Mouse (Mus musculus) heart, embryonic 12.5 days (tissue): Measurements from ENCODE around the gene Lsm5. TPM values are rescaled to one million over a fixed set of nuclear protein-coding genes. Genes with fewer than 3 reads are reported as not detected.

Experiments used
- ATAC-seq: fragments of 200-750 bp; cut with Nextera tagmentation; 2 replicates; pipeline ENCODE4 v1.8.0; 2017; ENCODE audit warnings: moderate TSS enrichment, moderate library complexity; ENCODE audit not compliant: insufficient number of reproducible peaks, low FRiP score
- H3K27ac ChIP-seq: fragments of 300-500 bp; sonication (generic); 2 replicates; pipeline ENCODE4 v1.5.1; 2016; ENCODE audit warnings: mild to moderate bottlenecking, moderate library complexity; ENCODE audit not compliant: poor library complexity, severe bottlenecking
- H3K27me3 ChIP-seq: fragments of 300-500 bp; sonication (generic); replicated peaks from 2 replicates; pipeline ENCODE4 v1.6.1; 2016; ENCODE audit warnings: mild to moderate bottlenecking, moderate library complexity
- H3K36me3 ChIP-seq: fragments of 300-500 bp; sonication (generic); 2 replicates; pipeline ENCODE4 v1.6.1; 2016; ENCODE audit warnings: mild to moderate bottlenecking, moderate library complexity
- H3K4me1 ChIP-seq: fragments of 300-500 bp; sonication (generic); replicated peaks from 2 replicates; pipeline ENCODE4 v1.6.1; 2016; ENCODE audit warnings: mild to moderate bottlenecking
- H3K4me2 ChIP-seq: fragments of 300-500 bp; sonication (generic); 2 replicates; pipeline ENCODE4 v1.6.1; 2016; ENCODE audit warnings: mild to moderate bottlenecking, moderate library complexity
- H3K4me3 ChIP-seq: fragments of 300-500 bp; sonication (generic); 2 replicates; pipeline ENCODE4 v1.5.1; 2016; ENCODE audit warnings: mild to moderate bottlenecking
- H3K9ac ChIP-seq: fragments of 300-500 bp; sonication (generic); 2 replicates; pipeline ENCODE4 v1.6.1; 2016; ENCODE audit warnings: mild to moderate bottlenecking, moderate library complexity
- H3K9me3 ChIP-seq: fragments of 300-500 bp; sonication (generic); replicated peaks from 2 replicates; pipeline ENCODE4 v1.6.1; 2016; ENCODE audit warnings: mild to moderate bottlenecking, moderate library complexity
- WGBS: fragments of 180-500 bp; shearing (Covaris S2); methylation state at CpG from one replicate; pipeline ENCODE4 v1.1.7; 2016; 5-methylcytosine and 5-hydroxymethylcytosine counted together
- polyA plus RNA-seq: library from polyadenylated mRNA; unstranded; fragments of >200 nt; fragmentation: Nextera tagmentation; extraction: Ambion mirVana; gene quantifications from 2 replicates; pipeline ENCODE4 v1.2.1, GENCODE M21; 2016

Lsm5 gene
- 97.4 and 101 TPM in 2 replicates for polyA plus RNA-seq

DNA sequence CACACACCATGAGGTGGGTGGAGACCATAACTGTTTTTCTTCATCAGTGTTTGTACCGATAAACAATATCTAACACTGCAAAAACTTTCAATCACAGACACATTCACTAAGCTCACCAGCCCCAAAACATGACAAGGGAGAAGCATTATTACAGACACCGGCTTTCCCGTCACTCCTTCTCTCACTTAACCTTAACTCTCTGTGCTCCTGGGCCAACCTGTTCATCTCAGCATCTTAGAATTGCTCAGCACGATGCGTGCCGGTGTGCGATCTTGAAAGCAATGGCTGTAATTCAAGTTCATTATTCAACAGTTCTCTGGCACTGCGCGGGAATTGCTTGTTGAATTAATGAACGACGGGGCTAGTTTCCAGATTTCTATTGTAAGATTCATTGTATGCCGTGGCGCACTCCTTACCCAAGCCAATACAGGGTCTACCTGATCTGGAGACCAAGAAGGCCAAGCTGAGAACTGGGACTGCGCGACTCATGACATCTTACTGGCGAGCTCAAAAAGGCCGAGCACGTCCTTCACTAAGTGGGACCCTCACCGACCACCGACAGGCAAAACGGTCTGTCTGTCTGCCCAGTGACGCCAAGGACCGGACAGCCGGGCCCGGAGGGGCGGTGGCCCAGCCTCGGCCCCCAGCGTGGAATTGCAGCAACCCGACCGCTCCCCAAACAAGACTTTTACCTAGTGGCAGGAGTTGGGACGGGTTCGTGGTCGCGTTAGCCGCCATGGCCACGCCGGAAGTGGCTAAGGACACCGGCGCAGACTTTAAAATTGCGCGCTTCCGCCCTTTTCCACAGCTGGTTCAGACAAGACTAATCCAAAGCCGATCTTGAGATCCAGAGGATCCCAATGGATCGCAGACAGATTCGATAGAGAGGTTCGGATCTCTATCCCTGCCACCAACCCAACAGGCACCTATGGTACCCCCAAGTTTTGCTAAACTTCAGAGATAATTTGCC, at the start of gene Lsm5:
Lsm5 (minus strand) TSS at position 780 of the 970 bp plus-strand sequence.
- Histone ChIP-seq H3K27ac (0 out of 2 replicates have a peak within 1 kb of the TSS, but pooled peaks have one; percentile 56), H3K27me3 (no peaks in the 10 kb centered on the region), H3K4me1 (peaks cover 3% of the 10 kb centered on the region), H3K9me3 (no peaks in the 10 kb centered on the region), H3K4me3 (peak within 1 kb of the TSS; percentile 100), H3K9ac (peak within 1 kb of the TSS; percentile 92), H3K4me2 (peak within 1 kb of the TSS; percentile 96), H3K36me3 (no peaks in the 10 kb centered on the region)
- under 1% methylated on average over 46 of the region's 46 CpGs for WGBS
- ATAC-seq, result peak; percentile 84

DNA sequence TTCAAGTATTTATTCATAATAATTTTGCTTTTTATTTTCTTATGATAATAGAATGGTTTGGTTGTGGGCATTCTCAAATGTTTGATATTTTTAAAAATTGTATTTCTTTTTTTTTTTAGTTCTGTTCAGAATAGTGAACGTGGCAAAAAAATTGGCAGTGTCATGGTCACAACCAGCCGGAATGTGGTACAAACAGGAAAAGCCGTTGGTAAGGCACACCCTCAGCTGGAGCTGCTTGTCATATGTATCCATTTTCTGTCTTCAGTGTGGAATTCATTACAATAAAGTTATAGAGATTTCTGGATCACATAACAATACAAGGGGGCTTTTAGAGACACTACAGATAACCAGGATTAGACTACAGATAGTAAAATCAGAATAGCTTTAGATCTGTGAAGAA, 49.2 kb upstream of the Lsm5 start:
- Histone ChIP-seq H3K9ac (no peak overlapping the region), H3K4me3 (no peak overlapping the region), H3K9me3 (no peaks in the 10 kb centered on the region), H3K36me3 (peaks cover 45% of the 10 kb centered on the region), H3K4me1 (no peaks in the 10 kb centered on the region), H3K27ac (no peak overlapping the region), H3K4me2 (no peak overlapping the region), H3K27me3 (no peaks in the 10 kb centered on the region)
- 89% methylated on average over 3 of the region's 3 CpGs for WGBS
- no peak for ATAC-seq

DNA sequence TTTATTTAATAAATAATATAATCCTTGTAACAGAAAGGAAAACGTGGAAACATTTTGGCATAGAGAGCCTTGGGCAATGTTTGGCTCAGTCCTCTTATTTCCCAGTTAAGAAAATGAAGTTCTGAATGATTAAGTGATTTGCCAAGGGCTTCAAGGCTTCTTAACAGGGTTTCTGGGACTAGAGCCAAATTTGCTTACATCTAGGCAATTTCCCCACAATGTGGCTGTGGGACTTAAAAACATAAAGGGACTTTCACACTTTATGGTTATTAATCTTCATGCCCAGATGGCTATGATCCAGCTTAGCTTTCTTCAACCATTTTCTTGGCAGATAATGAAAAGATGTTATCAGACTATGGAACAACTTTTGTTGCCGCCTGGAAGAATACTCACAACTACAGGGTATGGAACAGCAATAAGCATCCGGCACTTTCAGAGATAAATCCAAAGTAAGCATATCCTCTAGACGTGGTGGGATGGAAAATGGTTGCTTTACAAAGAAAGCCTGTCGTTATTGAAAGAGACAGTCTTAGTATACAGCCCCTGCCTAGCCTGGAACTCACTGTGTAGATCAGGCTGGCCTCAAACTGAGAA, 41.5 kb upstream of the Lsm5 start:
- H3K36me3 ChIP-seq, result peaks cover 21% of the 10 kb centered on the region
- no peaks in the 10 kb centered on the region for H3K4me1 ChIP-seq
- WGBS, result 73% methylated on average over 5 of the region's 5 CpGs
- no peaks in the 10 kb centered on the region for H3K9me3 ChIP-seq
- no peaks in the 10 kb centered on the region for H3K27me3 ChIP-seq
- H3K9ac ChIP-seq, result no peak overlapping the region
- no peak overlapping the region for H3K4me3 ChIP-seq
- H3K4me2 ChIP-seq, result no peak overlapping the region
- H3K27ac ChIP-seq, result no peak overlapping the region
- no peak for ATAC-seq

DNA sequence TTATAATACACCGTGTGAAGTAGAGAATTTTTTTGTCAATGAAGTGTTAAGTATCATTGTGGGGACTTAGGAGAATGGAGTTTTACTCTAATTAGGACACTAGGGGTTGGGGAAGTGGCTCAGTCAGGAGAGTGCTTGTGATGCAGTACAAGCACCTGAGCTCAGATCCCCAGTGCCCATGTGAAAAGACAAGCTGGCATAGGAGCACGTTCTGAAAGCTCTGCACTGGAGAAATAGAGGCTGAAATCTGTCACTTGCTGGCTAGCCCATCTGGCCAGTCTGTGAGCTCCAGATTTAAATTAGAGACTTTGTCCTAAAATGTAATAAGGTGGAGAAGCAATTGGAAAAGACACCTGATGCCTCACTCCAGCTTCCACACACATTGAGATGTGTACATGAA, 28.0 kb upstream of the Lsm5 start:
- Histone ChIP-seq H3K27me3 (no peaks in the 10 kb centered on the region), H3K27ac (no peak overlapping the region), H3K9ac (no peak overlapping the region), H3K4me2 (no peak overlapping the region), H3K36me3 (peaks cover 44% of the 10 kb centered on the region), H3K9me3 (no peaks in the 10 kb centered on the region), H3K4me3 (no peak overlapping the region), H3K4me1 (no peaks in the 10 kb centered on the region)
- no peak for ATAC-seq
- 79% methylated on average over 2 of the region's 2 CpGs for WGBS

DNA sequence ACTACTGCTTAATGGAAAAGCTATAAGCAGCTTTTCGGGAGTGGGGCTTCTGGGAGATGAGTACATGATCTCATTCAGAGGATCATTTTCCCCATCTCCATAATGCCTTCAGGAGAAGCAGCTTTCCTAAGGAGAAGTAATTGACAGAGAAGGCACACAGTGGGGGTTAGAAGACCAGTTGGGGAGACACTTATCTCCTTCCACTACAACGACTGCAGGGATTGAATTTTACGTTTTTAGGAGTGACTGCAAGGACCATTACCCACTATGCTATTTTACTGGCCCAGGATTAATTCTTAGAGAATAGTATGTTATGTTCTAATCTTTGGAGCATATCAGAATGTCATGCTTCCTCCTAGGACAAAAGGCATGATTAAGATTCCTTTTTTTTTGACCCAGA, 16.4 kb upstream of the Lsm5 start:
- Histone ChIP-seq H3K27me3 (no peaks in the 10 kb centered on the region), H3K9ac (no peak overlapping the region), H3K4me3 (no peak overlapping the region), H3K9me3 (no peaks in the 10 kb centered on the region), H3K27ac (no peak overlapping the region), H3K4me1 (peaks cover 11% of the 10 kb centered on the region), H3K4me2 (no peak overlapping the region), H3K36me3 (peaks cover 14% of the 10 kb centered on the region)
- no peak for ATAC-seq
- WGBS, result 59% methylated on average over 3 of the region's 3 CpGs

DNA sequence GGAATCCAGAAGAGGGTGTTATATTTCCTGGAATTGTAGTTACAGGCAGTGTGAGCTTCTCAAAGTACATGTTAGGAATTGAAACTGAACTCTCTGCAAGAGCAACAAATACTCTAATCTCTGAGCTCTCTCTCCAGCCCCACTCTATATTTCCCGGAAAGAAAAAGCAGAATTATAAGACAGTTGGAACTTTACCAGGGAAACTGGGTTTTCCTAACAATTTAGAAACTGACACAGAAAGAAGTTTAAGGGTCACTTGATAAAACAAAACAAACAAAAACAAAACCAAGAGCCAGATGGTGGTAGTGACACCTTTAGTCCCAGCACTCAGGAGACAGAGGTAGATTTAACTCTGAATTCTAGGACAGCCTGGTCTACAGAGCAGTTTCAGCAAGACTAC, 14.6 kb upstream of the Lsm5 start:
- Histone ChIP-seq H3K4me1 (peaks cover 12% of the 10 kb centered on the region), H3K27ac (no peak overlapping the region), H3K4me2 (no peak overlapping the region), H3K9me3 (no peaks in the 10 kb centered on the region), H3K9ac (no peak overlapping the region), H3K4me3 (no peak overlapping the region), H3K27me3 (no peaks in the 10 kb centered on the region), H3K36me3 (peaks cover 8% of the 10 kb centered on the region; the same call in 1 of the 2 replicates)
- WGBS, result 83% methylated on average over 1 of the region's 1 CpGs
- no peak for ATAC-seq

DNA sequence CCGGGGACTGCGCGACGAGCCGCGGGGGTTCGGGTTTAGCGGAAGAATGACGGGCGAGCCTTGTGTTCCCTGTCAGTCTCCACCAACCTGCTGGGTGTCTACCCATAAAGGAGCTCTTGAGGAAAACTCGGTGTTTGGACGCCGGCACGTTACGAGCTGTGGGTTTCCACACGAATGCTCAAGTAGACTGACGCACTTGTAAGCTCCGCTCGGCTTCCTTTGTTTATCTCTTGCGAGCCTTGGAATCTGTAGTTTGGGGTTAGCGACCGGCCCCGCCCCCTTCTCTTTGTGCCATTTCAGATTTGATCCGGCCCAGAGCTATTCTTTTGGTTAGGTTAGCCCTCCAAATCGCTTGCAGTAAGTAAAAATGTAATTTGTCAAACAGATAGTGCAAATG, 10.8 kb upstream of the Lsm5 start:
- Histone ChIP-seq H3K9ac (peak overlapping the region; percentile 77), H3K4me3 (peak overlapping the region; percentile 61), H3K9me3 (no peaks in the 10 kb centered on the region), H3K4me2 (peak overlapping the region; percentile 82), H3K4me1 (peaks cover 7% of the 10 kb centered on the region; the same call in 1 of the 2 replicates), H3K36me3 (no peaks in the 10 kb centered on the region), H3K27me3 (no peaks in the 10 kb centered on the region), H3K27ac (peak overlapping the region; percentile 89)
- peak; percentile 20 for ATAC-seq
- 0% methylated on average over 25 of the region's 25 CpGs for WGBS

DNA sequence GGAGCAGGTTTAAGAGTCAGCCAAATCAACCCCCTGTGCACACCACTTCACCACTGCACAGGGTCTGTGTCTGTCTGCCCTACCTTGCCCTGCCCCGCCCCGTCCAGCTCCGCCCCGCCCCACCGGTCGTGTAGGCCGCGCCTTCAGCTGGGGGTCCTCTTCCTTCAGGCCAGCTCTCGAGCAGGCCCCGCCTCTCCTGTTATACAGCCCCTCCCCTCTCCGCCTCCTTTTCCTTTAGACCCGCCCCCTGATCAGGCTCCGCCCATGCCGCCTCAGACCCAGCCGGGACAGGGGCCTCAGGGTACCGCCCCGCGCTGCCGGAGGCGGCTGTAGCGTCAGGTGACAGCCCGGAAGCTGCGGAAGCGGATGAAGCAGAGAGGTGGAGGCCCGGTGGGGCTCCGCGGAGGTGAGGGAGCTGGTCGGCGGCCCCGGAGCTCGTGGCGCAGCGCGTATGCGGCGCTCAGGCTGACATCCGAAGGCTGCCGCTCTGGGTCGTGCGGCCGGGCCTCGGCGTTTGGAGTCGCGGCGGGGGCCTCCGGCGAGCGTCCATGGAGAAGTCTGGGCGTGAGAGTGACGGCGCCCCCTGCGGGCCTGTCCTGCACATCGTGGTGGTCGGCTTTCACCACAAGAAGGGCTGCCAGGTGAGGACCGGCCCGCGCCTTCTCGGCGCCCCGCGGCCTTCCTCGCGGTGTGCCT, 10.2 kb upstream of the Lsm5 start, which contains the start of gene Avl9:
Avl9 (plus strand) TSS at position 326 of the 696 bp plus-strand sequence.
- Histone ChIP-seq H3K4me2 (peak within 1 kb of the TSS; percentile 82), H3K36me3 (no peaks in the 10 kb centered on the region), H3K27me3 (no peaks in the 10 kb centered on the region), H3K27ac (peak within 1 kb of the TSS; percentile 89), H3K9ac (peak within 1 kb of the TSS; percentile 77), H3K4me3 (peak within 1 kb of the TSS; percentile 61), H3K4me1 (peaks cover 7% of the 10 kb centered on the region; the same call in 1 of the 2 replicates), H3K9me3 (no peaks in the 10 kb centered on the region)
- WGBS, result under 1% methylated on average over 64 of the region's 64 CpGs
- ATAC-seq, result peak; percentile 99

DNA sequence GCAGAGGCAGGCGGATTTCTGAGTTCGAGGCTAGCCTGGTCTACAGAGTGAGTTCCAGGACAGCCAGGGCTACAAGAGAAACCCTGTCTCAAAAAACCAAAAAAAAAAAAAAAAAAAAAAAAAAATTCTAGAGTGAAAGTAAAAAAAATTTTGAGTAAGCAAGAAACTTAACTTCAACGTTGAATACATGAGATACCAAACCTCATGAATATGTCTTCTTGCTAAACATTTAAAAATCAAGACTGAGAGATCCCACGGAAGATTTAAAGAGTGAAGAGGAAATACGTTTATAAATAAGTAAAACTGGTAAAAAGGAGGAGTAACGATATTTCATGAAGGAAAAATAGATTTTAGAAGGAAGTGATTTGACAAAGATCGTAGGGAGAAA, 9.7 kb upstream of the Lsm5 start:
- ATAC-seq, result no peak
- H3K27ac ChIP-seq, result no peak overlapping the region
- peak overlapping the region; percentile 61 for H3K4me3 ChIP-seq
- peaks cover 7% of the 10 kb centered on the region; the same call in 1 of the 2 replicates for H3K4me1 ChIP-seq
- 51% methylated on average over 7 of the region's 7 CpGs for WGBS
- peak overlapping the region; percentile 82 for H3K4me2 ChIP-seq
- no peaks in the 10 kb centered on the region for H3K27me3 ChIP-seq
- H3K36me3 ChIP-seq, result no peaks in the 10 kb centered on the region
- H3K9me3 ChIP-seq, result no peaks in the 10 kb centered on the region
- H3K9ac ChIP-seq, result no peak overlapping the region

DNA sequence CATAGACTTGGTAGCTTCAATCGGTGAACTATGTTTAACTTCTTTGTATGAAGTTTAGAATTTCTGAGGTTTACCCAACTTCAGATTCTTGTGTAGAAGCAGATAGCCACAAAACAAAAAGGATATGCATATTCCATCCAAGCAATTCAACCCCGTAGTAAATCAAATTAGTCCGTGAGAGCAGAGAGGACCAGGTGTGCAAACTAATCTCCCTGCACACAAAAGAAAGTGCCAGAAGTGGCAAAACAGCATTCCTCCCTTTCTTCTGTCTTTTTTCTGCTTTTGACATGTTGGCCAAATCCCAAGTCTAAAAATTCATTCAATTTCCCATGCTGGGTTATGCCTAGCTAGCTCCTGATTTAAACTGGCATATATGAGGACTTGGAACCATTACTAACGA, 12.1 kb downstream of the Lsm5 start:
- ATAC-seq, result no peak

DNA sequence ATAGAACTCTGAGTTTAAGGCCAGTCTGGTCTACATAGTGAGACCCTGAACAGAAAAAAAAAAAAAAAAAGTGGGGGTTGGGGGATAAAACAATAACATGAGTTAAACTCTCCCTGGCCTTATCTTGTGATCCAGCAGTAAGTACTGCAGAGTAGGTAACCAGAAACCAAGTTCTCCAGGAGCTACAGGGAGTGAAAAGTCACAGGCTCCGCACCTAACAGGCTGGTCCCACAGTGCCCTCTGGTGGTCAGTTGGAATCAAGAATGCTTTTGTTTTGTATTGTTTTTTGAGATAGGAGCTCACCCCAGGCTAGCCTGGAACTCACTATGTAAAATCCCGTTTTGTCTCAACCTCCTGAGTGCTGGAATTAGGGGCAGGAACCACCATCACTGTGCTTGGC, 13.3 kb downstream of the Lsm5 start:
- Histone ChIP-seq H3K27ac (no peak overlapping the region), H3K4me3 (no peak overlapping the region), H3K9me3 (no peaks in the 10 kb centered on the region), H3K4me1 (no peaks in the 10 kb centered on the region), H3K4me2 (no peak overlapping the region), H3K36me3 (no peaks in the 10 kb centered on the region), H3K9ac (no peak overlapping the region), H3K27me3 (no peaks in the 10 kb centered on the region)
- ATAC-seq, result no peak
- 0% methylated on average over 2 of the region's 2 CpGs for WGBS

More for the DNA sequence above, 12.1 kb downstream of the Lsm5 start:
- H3K9me3 ChIP-seq, result no peaks in the 10 kb centered on the region
- no peak overlapping the region for H3K9ac ChIP-seq
- no peak overlapping the region for H3K4me3 ChIP-seq
- no peak overlapping the region for H3K27ac ChIP-seq
- no peak overlapping the region for H3K4me2 ChIP-seq
- no peaks in the 10 kb centered on the region for H3K27me3 ChIP-seq
- H3K4me1 ChIP-seq, result no peaks in the 10 kb centered on the region
- WGBS, result 79% methylated on average over 4 of the region's 4 CpGs
- H3K36me3 ChIP-seq, result no peaks in the 10 kb centered on the region
